Mouse (Mus musculus) testis, adult 2 months (tissue): ENCODE results near the gene Olfr745.

Experiments used
- CTCF ChIP-seq: fragments of 200-500 bp; IDR thresholded peaks from 2 replicates; pipeline ENCODE4 v1.5.1; 2012; ENCODE audit warnings: low read depth, mild to moderate bottlenecking, inconsistent platforms, low read length, moderate library complexity; ENCODE audit not compliant: control insufficient read depth, insufficient read depth, insufficient replicate concordance
- POLR2A ChIP-seq: fragments of 200-500 bp; IDR thresholded peaks from 2 replicates; pipeline ENCODE4 v1.6.1; 2012; ENCODE audit warnings: low read depth, mild to moderate bottlenecking, inconsistent platforms, low read length, moderate library complexity; ENCODE audit not compliant: control insufficient read depth

DNA sequence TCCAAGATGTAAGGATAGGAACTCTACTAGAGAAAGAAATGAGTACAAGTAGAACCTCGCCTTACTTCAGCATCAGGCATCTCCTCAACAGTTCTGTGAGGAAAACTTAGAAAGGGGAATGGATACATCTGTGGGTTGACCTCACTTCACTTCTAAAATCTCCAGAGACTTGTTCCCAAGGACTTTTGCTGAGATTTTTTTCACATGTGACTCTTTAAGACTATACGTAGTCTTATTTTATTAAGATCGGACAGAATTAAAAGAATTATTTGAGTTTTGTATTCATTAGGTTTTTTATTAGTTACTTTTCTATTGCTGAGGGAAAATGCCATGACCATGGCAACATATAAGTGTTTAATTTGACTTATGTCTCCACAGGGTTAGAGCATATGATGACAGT lies 53.9 kb downstream of the Olfr745 start, which contains the start of gene Olfr747:
- TF ChIP-seq POLR2A, result no peak
- TF ChIP-seq CTCF, result no peak
